Mouse (Mus musculus) c-Kit-positive CD71-negative TER-119-negative erythroid progenitor cells, embryonic 14.5 days (primary cell): ENCODE results near the gene Sept12.

Experiments
- DNase-seq: peaks from one replicate; pipeline ENCODE4 v3.0.0-alpha.2; 2013; ENCODE audit warnings: low read depth

Sept12 gene

GRCm38 (mm10) chr16:4997553-4997952 is at the start of gene Sept12:
TSS of gene Sept12 (minus strand) at chr16:4997852.
- no peak for DNase-seq

GRCm38 (mm10) chr16:5045322-5045721 is 47.7 kb upstream of the Sept12 start:
- no peak for DNase-seq

GRCm38 (mm10) chr16:5036649-5037234 is 39.1 kb upstream of the Sept12 start:
- no peak for DNase-seq

GRCm38 (mm10) chr16:5035591-5035990 is 37.9 kb upstream of the Sept12 start:
- no peak for DNase-seq

- no peak for DNase-seq
Measured at GRCm38 (mm10) chr16:5029847-5030246, 32.2 kb upstream of the Sept12 start.

- no peak for DNase-seq
Measured at GRCm38 (mm10) chr16:5024021-5024420, 26.4 kb upstream of the Sept12 start.

GRCm38 (mm10) chr16:5014578-5014977 is 16.9 kb upstream of the Sept12 start:
- no peak for DNase-seq

GRCm38 (mm10) chr16:5013054-5013838 is 15.6 kb upstream of the Sept12 start, which contains the start of gene Rogdi:
TSS of gene Rogdi (minus strand) at chr16:5013553.
- peak; percentile 97 for DNase-seq

GRCm38 (mm10) chr16:5012036-5013005 is 14.7 kb upstream of the Sept12 start:
- peak; percentile 37 for DNase-seq

- no peak for DNase-seq
Measured at GRCm38 (mm10) chr16:5011285-5011684, 13.6 kb upstream of the Sept12 start.

GRCm38 (mm10) chr16:5010371-5010935 is 12.8 kb upstream of the Sept12 start:
- DNase-seq, result no peak

- no peak for DNase-seq
Measured at GRCm38 (mm10) chr16:5008076-5008475, 10.4 kb upstream of the Sept12 start.

- no peak for DNase-seq
Measured at GRCm38 (mm10) chr16:5007492-5007891, 9.8 kb upstream of the Sept12 start.

GRCm38 (mm10) chr16:5007067-5007466 is 9.4 kb upstream of the Sept12 start, which contains the start of gene Smim22:
TSS of gene Smim22 (plus strand) at chr16:5007288.
- DNase-seq, result no peak

GRCm38 (mm10) chr16:5000611-5001010 is 3.0 kb upstream of the Sept12 start:
- DNase-seq, result no peak

- DNase-seq, result no peak
Measured at GRCm38 (mm10) chr16:4998984-4999383, 1.3 kb upstream of the Sept12 start.

GRCm38 (mm10) chr16:4993276-4993675 is 4.4 kb downstream of the Sept12 start:
- DNase-seq, result no peak

GRCm38 (mm10) chr16:4984717-4985116 is 12.9 kb downstream of the Sept12 start:
- DNase-seq, result no peak

GRCm38 (mm10) chr16:4979755-4980380 is 17.8 kb downstream of the Sept12 start:
- no peak for DNase-seq

- no peak for DNase-seq
Measured at GRCm38 (mm10) chr16:4978275-4979051, 19.2 kb downstream of the Sept12 start.

GRCm38 (mm10) chr16:4976180-4976579 is 21.5 kb downstream of the Sept12 start:
- DNase-seq, result no peak
